Mouse (Mus musculus) myocyte (in vitro differentiated cells): Measurements from ENCODE around the gene S100pbp.

ENCODE experiments used
- MYOD1 ChIP-seq, 3 experiments: IDR thresholded peaks; one replicate each; pipeline ENCODE4 v1.6.1; 2011; ENCODE audit warnings: control low read depth in 2 of 3, low read depth in 2 of 3, mild to moderate bottlenecking in 2 of 3, moderate library complexity in 1 of 3; ENCODE audit not compliant: insufficient read length in 2 of 3, control insufficient read depth in 1 of 3
- POLR2A ChIP-seq: IDR thresholded peaks from one replicate; pipeline ENCODE4 v1.6.1; 2011; ENCODE audit warnings: low read depth, mild to moderate bottlenecking, control low read depth, moderate library complexity; ENCODE audit not compliant: insufficient read length

GRCm38 (mm10) chr4:129145943-129146342 lies 43.6 kb downstream of the S100pbp start:
- TF ChIP-seq MYOD1 (IDR thresholded peaks at IDR 0.05; ENCODE audit: control insufficient read depth in 1 of 3, insufficient read length in 2 of 3, low read depth in 2 of 3) (peak; percentile 70 to 80 (median 74)), POLR2A (no peak)
